Mouse (Mus musculus) lung, postnatal 0 days (tissue): ENCODE results near the gene Serpina12. TPM values are rescaled to one million over a fixed set of nuclear protein-coding genes. Genes with fewer than 3 reads are reported as not detected.

Experiments
- ATAC-seq: fragments of 200-750 bp; cut with Nextera tagmentation; 2 replicates; pipeline ENCODE4 v1.8.0; 2017; ENCODE audit warnings: moderate library complexity
- DNase-seq: peaks from one replicate; pipeline ENCODE4 v3.0.0-alpha.2; 2016; ENCODE audit warnings: low spot score
- H3K27ac ChIP-seq: fragments of 300-500 bp; sonication (generic); 2 replicates; pipeline ENCODE4 v1.5.1; 2014; ENCODE audit warnings: antibody characterized with exemption, mild to moderate bottlenecking, low read length, mixed read lengths
- H3K27me3 ChIP-seq: fragments of 300-500 bp; sonication (generic); replicated peaks from 2 replicates; pipeline ENCODE4 v1.6.1; 2014; ENCODE audit warnings: low read length, mixed read lengths; ENCODE audit not compliant: insufficient read depth
- H3K36me3 ChIP-seq: fragments of 300-500 bp; sonication (generic); 2 replicates; pipeline ENCODE4 v1.6.1; 2014; ENCODE audit warnings: low read length, mixed read lengths; ENCODE audit not compliant: insufficient read depth
- H3K4me1 ChIP-seq: fragments of 300-500 bp; sonication (generic); 2 replicates; pipeline ENCODE4 v1.6.1; 2014; ENCODE audit warnings: antibody characterized with exemption, low read depth, low read length, mixed read lengths; ENCODE audit not compliant: insufficient read depth
- H3K4me2 ChIP-seq: fragments of 300-500 bp; sonication (generic); replicated peaks from 2 replicates; pipeline ENCODE4 v1.6.1; 2014; ENCODE audit warnings: low read depth, mild to moderate bottlenecking, low read length, moderate library complexity, mixed read lengths
- H3K4me3 ChIP-seq: fragments of 300-500 bp; sonication (generic); 2 replicates; pipeline ENCODE4 v1.5.1; 2014; ENCODE audit warnings: low read depth, low read length
- H3K9ac ChIP-seq: fragments of 300-500 bp; sonication (generic); replicated peaks from 2 replicates; pipeline ENCODE4 v1.6.1; 2014; ENCODE audit warnings: low read depth, mild to moderate bottlenecking
- H3K9me3 ChIP-seq: fragments of 300-500 bp; sonication (generic); 2 replicates; pipeline ENCODE4 v1.6.1; 2016; ENCODE audit warnings: low read length, mixed read lengths
- CTCF ChIP-seq: IDR thresholded peaks from 2 replicates; pipeline ENCODE4 v1.5.1; 2016; ENCODE audit warnings: antibody characterized with exemption, mild to moderate bottlenecking
- EP300 ChIP-seq: IDR thresholded peaks from 2 replicates; pipeline ENCODE4 v1.6.1; 2016; ENCODE audit warnings: antibody characterized with exemption, mild to moderate bottlenecking, control low read depth
- WGBS: fragments of 180-500 bp; shearing (Covaris S2); extraction: QIAGEN DNeasy Blood & Tissue Kit; methylation state at CpG from one replicate; pipeline ENCODE4 v1.1.7; 2014; 5-methylcytosine and 5-hydroxymethylcytosine counted together
- polyA plus RNA-seq: library from polyadenylated mRNA; unstranded; fragments of >200 nt; fragmentation: Nextera tagmentation; extraction: Ambion mirVana; gene quantifications from 2 replicates; pipeline ENCODE4 v1.2.1, GENCODE M21; 2015

Gene Serpina12
- polyA plus RNA-seq, 1 experiment from 2014 or later = not detected

GRCm38 (mm10) chr12:104000594-104000993 lies 43.6 kb downstream of the Serpina12 start:
- H3K27ac ChIP-seq = no peak overlapping the region
- H3K4me2 ChIP-seq = no peak overlapping the region
- H3K4me3 ChIP-seq = no peak overlapping the region
- ATAC-seq = no peak
- H3K36me3 ChIP-seq = no peaks in the 10 kb centered on the region
- 92% methylated on average over 3 of the region's 3 CpGs for WGBS
- peak; percentile 14 for DNase-seq
- H3K4me1 ChIP-seq = no peaks in the 10 kb centered on the region
- no peaks in the 10 kb centered on the region for H3K27me3 ChIP-seq
- H3K9me3 ChIP-seq = no peaks in the 10 kb centered on the region
- TF ChIP-seq EP300 (no peak), CTCF (no peak)
- no peak overlapping the region for H3K9ac ChIP-seq

GRCm38 (mm10) chr12:103999611-104000010 lies 44.6 kb downstream of the Serpina12 start:
- Histone ChIP-seq H3K9me3 (no peaks in the 10 kb centered on the region), H3K9ac (no peak overlapping the region), H3K4me2 (no peak overlapping the region), H3K4me1 (no peaks in the 10 kb centered on the region), H3K36me3 (no peaks in the 10 kb centered on the region), H3K27ac (no peak overlapping the region), H3K4me3 (no peak overlapping the region), H3K27me3 (no peaks in the 10 kb centered on the region)
- DNase-seq (no peak), ATAC-seq (no peak)
- no peak for TF ChIP-seq CTCF
- no peak for TF ChIP-seq EP300
- WGBS = 85% methylated on average over 8 of the region's 8 CpGs

GRCm38 (mm10) chr12:103996513-103996912 lies 47.7 kb downstream of the Serpina12 start:
- no peak overlapping the region for H3K9ac ChIP-seq
- no peaks in the 10 kb centered on the region for H3K9me3 ChIP-seq
- TF ChIP-seq CTCF (no peak), EP300 (peak; percentile 70; the same call in 1 of the 2 replicates)
- H3K36me3 ChIP-seq = no peaks in the 10 kb centered on the region
- no peaks in the 10 kb centered on the region for H3K4me1 ChIP-seq
- no peak overlapping the region for H3K27ac ChIP-seq
- H3K4me2 ChIP-seq = no peak overlapping the region
- no peak overlapping the region for H3K4me3 ChIP-seq
- H3K27me3 ChIP-seq = no peaks in the 10 kb centered on the region
- WGBS = 55% methylated on average over 2 of the region's 2 CpGs
- ATAC-seq (peak; percentile 69), DNase-seq (peak; percentile 49)

- Histone ChIP-seq H3K27ac (no peak overlapping the region), H3K4me2 (no peak overlapping the region), H3K27me3 (no peaks in the 10 kb centered on the region), H3K9me3 (no peaks in the 10 kb centered on the region), H3K4me3 (no peak overlapping the region), H3K4me1 (no peaks in the 10 kb centered on the region), H3K36me3 (no peaks in the 10 kb centered on the region), H3K9ac (no peak overlapping the region)
- no peak for TF ChIP-seq EP300
- peak; percentile 87 for TF ChIP-seq CTCF
- WGBS = 37% methylated on average over 5 of the region's 5 CpGs
- DNase-seq (peak; percentile 56), ATAC-seq (no peak)
These were observed 48.8 kb downstream of the Serpina12 start for GRCm38 (mm10) chr12:103995292-103996072.

- Histone ChIP-seq H3K4me2 (no peak overlapping the region), H3K9ac (no peak overlapping the region), H3K27me3 (no peaks in the 10 kb centered on the region), H3K9me3 (no peaks in the 10 kb centered on the region), H3K27ac (no peak overlapping the region), H3K4me3 (no peak overlapping the region), H3K36me3 (no peaks in the 10 kb centered on the region), H3K4me1 (no peaks in the 10 kb centered on the region)
- ATAC-seq (0 out of 2 replicates have a peak, but pooled peaks have one; percentile 8), DNase-seq (no peak)
- no peak for TF ChIP-seq CTCF
- 44% methylated on average over 7 of the region's 7 CpGs for WGBS
These were observed 51.3 kb downstream of the Serpina12 start for GRCm38 (mm10) chr12:103992945-103993344.

- Histone ChIP-seq H3K36me3 (no peaks in the 10 kb centered on the region), H3K27ac (no peak within 1 kb of the TSS), H3K4me3 (no peak within 1 kb of the TSS), H3K4me1 (no peaks in the 10 kb centered on the region), H3K27me3 (no peaks in the 10 kb centered on the region), H3K9me3 (no peaks in the 10 kb centered on the region), H3K9ac (no peak within 1 kb of the TSS), H3K4me2 (no peak within 1 kb of the TSS)
- TF ChIP-seq EP300 = no peak
- no peak for TF ChIP-seq CTCF
- 83% methylated on average over 6 of the region's 6 CpGs for WGBS
- DNase-seq (no peak), ATAC-seq (no peak)
These were observed 54.4 kb downstream of the Serpina12 start, which contains the start of gene Serpina11 for GRCm38 (mm10) chr12:103989857-103990256. Gene Serpina11, minus strand, starts transcription at chr12:103989957.
